Mouse (Mus musculus): ENCODE measurements around the gene Tmem120b.

Tmem120b gene

GRCm38 (mm10) chr5:123090560-123091306, 22.5 kb downstream of the Tmem120b start:
- DNase-seq (ENCODE audit: low spot score): no peak

GRCm38 (mm10) chr5:123093077-123093633, 24.9 kb downstream of the Tmem120b start:
- DNase-seq (ENCODE audit: low spot score): no peak

GRCm38 (mm10) chr5:123094238-123094991, 26.2 kb downstream of the Tmem120b start:
- no peak for DNase-seq (ENCODE audit: low spot score)

- DNase-seq (ENCODE audit: low spot score): no peak
Observed at GRCm38 (mm10) chr5:123096299-123096698, 28.1 kb downstream of the Tmem120b start.

- no peak for DNase-seq (ENCODE audit: low spot score)
Observed at GRCm38 (mm10) chr5:123098487-123098886, 30.3 kb downstream of the Tmem120b start.

- peak; percentile 48 for DNase-seq (ENCODE audit: low spot score)
Observed at GRCm38 (mm10) chr5:123102376-123102775, 34.2 kb downstream of the Tmem120b start.

DNA sequence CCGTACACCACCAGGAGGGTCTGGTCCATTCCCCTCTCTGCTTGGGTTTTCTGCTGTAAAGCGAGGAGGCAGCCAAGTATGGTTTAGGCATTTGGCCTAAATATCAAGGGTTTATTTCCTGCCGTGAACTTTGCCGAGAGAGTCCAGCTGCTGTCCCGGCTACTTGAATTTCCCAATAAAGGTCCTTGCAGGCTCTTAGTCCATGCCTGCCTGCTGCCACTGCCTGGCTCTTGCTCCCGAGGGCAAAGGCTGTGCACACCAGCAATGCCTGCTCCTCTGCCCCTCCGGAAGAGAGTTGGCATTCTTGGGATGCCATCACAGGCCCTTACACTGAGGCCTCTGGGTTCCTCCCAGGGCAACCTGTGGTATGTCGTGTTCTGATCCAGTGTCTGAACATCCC, 35.3 kb downstream of the Tmem120b start:
- no peak for DNase-seq (ENCODE audit: low spot score)

- no peak for DNase-seq (ENCODE audit: low spot score)
Observed at GRCm38 (mm10) chr5:123104769-123105168, 36.6 kb downstream of the Tmem120b start.

DNA sequence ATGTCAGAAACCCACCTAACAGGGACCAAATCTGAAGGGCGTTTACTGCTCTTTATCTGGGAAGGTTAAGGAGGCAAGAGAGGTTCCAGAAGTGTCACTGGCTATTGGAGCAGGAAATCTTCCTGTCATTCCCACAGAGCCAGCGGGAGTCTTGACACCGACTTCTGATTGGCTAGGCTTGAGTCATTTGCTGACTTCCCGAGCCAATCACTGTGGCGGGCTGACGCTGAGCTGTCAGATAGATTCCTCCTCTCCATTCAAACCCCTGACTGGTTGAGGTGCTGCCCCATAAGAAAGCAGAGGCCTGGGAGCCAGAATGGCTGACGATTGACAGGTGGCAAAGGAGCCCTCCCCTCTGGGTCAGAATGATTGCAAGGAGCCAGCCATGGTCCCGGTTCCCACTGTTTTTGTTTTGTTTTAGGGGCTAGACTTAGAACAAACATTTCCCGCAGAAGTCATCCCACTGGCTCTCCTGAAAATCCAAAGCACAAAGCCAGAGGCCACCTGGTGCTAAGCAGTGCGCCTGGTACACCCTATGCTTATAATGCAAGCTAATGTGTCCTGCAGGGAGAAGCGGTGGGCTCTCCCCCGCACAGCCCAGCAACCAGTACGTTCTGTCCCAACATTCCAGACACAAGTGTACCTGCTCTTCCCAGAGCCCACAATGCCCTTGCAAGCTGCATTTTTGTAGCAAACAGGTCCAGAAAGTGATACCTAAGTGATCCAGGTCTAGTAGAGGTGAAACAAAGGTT, 41.4 kb downstream of the Tmem120b start:
- DNase-seq (ENCODE audit: low spot score): peak; percentile 79

GRCm38 (mm10) chr5:123110296-123110721, 42.1 kb downstream of the Tmem120b start:
- DNase-seq (ENCODE audit: low spot score): no peak

GRCm38 (mm10) chr5:123114109-123114508, 45.9 kb downstream of the Tmem120b start:
- no peak for DNase-seq (ENCODE audit: low spot score)

DNA sequence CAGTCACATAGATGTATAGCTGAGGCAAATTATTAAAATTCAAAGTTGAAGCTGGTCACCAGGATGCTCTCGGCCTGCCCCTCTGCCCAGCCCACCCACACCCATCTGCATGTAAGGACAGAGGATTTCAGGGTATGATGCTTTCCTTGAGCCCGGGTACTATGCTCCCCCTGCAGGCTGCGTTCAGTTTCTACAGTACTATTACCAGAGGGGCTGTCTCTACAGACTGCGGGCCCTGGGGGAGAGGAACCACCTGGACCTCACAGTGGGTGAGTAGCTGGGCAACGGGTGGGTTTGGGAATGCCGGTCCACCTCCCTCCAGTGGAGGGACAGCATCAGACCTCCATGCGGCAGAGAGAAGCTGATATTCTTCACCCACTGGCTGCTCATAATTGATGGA, 46.7 kb downstream of the Tmem120b start:
- peak; percentile 55 for DNase-seq (ENCODE audit: low spot score)

DNA sequence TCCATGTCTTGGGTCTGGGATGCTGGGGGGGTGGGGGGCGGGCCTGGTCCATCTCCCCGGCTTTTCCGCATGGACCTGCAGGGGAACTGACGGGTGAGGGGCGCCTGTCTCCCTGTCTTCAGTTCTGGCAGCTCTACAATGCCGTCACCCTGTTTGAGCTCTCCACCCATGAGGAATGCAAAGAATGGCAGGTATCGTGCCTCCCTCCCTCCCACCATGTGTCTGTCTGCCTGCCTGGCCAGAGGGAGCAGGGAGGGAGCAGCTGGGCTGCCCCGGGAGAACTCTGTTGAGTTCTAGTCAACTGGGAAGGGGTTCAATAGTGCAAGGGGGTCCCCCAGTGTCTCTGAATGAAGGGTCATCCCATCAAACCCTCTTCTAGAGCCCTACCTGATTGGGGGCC, 47.9 kb downstream of the Tmem120b start:
- no peak for DNase-seq (ENCODE audit: low spot score)

DNA sequence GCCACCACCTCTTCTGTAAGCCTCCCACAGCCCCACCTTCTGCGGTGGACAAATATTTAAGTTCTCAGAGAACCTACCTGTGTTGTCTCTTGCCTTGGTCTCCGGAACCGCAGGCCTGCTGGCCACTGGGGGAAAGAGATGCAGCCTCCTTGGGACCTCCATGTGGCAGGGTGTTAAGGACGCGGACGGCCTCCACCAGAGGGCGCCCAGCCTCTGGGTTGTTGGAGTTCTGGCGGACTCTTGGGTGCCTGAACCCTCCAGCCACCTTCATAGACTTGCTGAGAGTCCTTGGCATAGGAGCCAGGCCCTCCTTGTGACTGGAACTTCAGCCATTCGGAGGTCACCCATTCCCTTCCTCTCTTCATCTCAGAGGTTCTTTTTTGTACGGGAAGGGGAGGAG, 49.0 kb downstream of the Tmem120b start:
- peak; percentile 88 for DNase-seq (ENCODE audit: low spot score)

DNA sequence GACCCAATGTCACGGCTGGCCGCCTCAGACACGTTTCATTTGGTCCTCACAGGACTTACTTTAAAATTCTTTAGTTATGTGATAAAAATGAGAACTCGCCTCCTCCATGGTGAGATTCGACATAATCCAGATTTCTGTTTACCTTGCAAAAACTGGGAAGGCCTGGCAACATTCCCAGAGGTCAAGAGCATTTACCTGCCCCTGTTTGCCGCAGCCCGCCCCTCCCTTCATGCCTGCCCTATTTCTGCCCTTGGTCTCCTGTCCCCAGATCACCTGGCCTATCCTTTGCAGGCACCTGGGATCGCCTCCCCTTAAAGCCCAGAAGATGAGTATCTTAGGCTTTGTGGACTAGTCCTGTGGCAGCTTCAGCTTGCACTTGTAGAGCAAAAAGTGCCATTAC, 49.6 kb downstream of the Tmem120b start:
- no peak for DNase-seq (ENCODE audit: low spot score)

DNA sequence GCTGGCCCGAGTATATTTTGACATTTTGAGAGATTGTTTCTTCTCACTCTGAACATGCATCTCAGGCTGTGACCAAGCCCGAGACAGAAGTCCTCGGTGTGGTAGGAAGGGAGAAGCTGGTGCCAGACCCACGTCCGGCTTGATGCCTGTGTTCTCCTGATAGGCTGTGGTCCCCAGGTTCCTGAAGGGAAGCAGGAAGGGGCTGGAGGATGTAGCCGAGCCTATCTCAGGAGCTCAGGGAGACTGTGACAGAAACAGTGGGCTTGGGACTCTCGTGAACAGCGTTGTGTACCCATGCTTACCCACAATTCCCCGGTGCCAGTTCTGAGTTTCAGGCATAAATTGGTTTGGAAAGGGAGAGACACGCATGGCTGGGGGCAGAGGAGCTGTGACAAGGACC, 50.6 kb downstream of the Tmem120b start:
- no peak for DNase-seq (ENCODE audit: low spot score)

GRCm38 (mm10) chr5:123120624-123121215, 52.5 kb downstream of the Tmem120b start:
- DNase-seq (ENCODE audit: low spot score): no peak

GRCm38 (mm10) chr5:123122181-123122580, 54.0 kb downstream of the Tmem120b start:
- DNase-seq (ENCODE audit: low spot score): no peak

- DNase-seq (ENCODE audit: low spot score): no peak
Observed at GRCm38 (mm10) chr5:123125105-123125504, 56.9 kb downstream of the Tmem120b start.

GRCm38 (mm10) chr5:123125638-123126406, 57.6 kb downstream of the Tmem120b start:
- no peak for DNase-seq (ENCODE audit: low spot score)

- DNase-seq (ENCODE audit: low spot score): no peak
Observed at GRCm38 (mm10) chr5:123127031-123127430, 58.8 kb downstream of the Tmem120b start.
